Mouse (Mus musculus) MEL (cell line): ENCODE data around the gene Slc22a20.

ENCODE experiments used
- CTCF ChIP-seq, 3 experiments: IDR thresholded peaks in 2 of 3; conservative IDR thresholded peaks in 1 of 3; 2 replicates each; pipeline ENCODE4 v1.5.1; 2011 to 2012; ENCODE audit warnings: low read length in 3 of 3, low read depth in 2 of 3, mild to moderate bottlenecking in 2 of 3, improper control_type of control experiment in 1 of 3, inconsistent platforms in 1 of 3, mixed read lengths in 1 of 3, moderate library complexity in 1 of 3; ENCODE audit not compliant: control insufficient read depth in 1 of 3, insufficient read depth in 1 of 3, poor library complexity in 1 of 3, severe bottlenecking in 1 of 3
- E2F4 ChIP-seq: IDR thresholded peaks from 2 replicates; pipeline ENCODE4 v1.6.1; 2011; ENCODE audit warnings: low read depth, low read length, improper control_type of control experiment, borderline replicate concordance
- KAT2A ChIP-seq: conservative IDR thresholded peaks from 2 replicates; pipeline ENCODE4 v1.6.1; 2012; ENCODE audit warnings: low read depth, low read length, improper control_type of control experiment, inconsistent platforms
- UBTF ChIP-seq: IDR thresholded peaks from 2 replicates; pipeline ENCODE4 v1.6.1; 2012; ENCODE audit warnings: low read depth, mild to moderate bottlenecking, inconsistent platforms, low read length, improper control_type of control experiment, moderate library complexity, borderline replicate concordance; ENCODE audit not compliant: insufficient read depth
- USF2 ChIP-seq, 2 experiments: IDR thresholded peaks; 2 replicates each; pipeline ENCODE4 v1.6.1; 2011 to 2012; ENCODE audit warnings: improper control_type of control experiment in 2 of 2, low read length in 2 of 2, borderline replicate concordance in 1 of 2, inconsistent platforms in 1 of 2, low read depth in 1 of 2, mild to moderate bottlenecking in 1 of 2; ENCODE audit not compliant: insufficient read depth in 1 of 2

GRCm38 (mm10) chr19:5944145-5944544, 41.8 kb downstream of the Slc22a20 start:
- TF ChIP-seq E2F4: no peak
- no peak for TF ChIP-seq UBTF
- TF ChIP-seq CTCF (IDR thresholded peaks at IDR 0.05 in 2 of 3, conservative IDR thresholded peaks at IDR 0.05 in 1 of 3; ENCODE audit: control insufficient read depth in 1 of 3, insufficient read depth in 1 of 3, low read depth in 2 of 3, low read length in 3 of 3, poor library complexity in 1 of 3, severe bottlenecking in 1 of 3): no peak
- TF ChIP-seq KAT2A: no peak
- TF ChIP-seq USF2 (IDR thresholded peaks at IDR 0.05; ENCODE audit: borderline replicate concordance in 1 of 2, insufficient read depth in 1 of 2, low read depth in 1 of 2, low read length in 2 of 2): no peak
